Mouse (Mus musculus) intestine, embryonic 14.5 days (tissue): ENCODE measurements around the gene Car1. TPM values are rescaled to one million over a fixed set of nuclear protein-coding genes. Genes with fewer than 3 reads are reported as not detected.

Source experiments
- polyA plus RNA-seq: library from polyadenylated mRNA; unstranded; fragments of >200 nt; fragmentation: Nextera tagmentation; extraction: Ambion mirVana; gene quantifications from 2 replicates; pipeline ENCODE4 v1.2.1, GENCODE M21; 2014

Car1 gene
- polyA plus RNA-seq, 1 experiment from 2014 or later, result not detected

Other genes starting within 250 kb of the Car1 start
- gene 1810022K09Rik, start 197.1 kb downstream of the Car1 start, polyA plus RNA-seq, result 479 and 506 TPM in 2 replicates
- 7.7 and 8.9 TPM in 2 replicates for gene Car13, start 166.6 kb downstream of the Car1 start, polyA plus RNA-seq
- gene Car3, start 55.1 kb upstream of the Car1 start, polyA plus RNA-seq, result 5.3 and 7.4 TPM in 2 replicates
- 14.5 and 18.3 TPM in 2 replicates for gene Car2, start 77.9 kb upstream of the Car1 start, polyA plus RNA-seq